Mouse (Mus musculus) gonadal fat pad, adult 2 months (tissue): ENCODE results near the gene Egf. TPM values are rescaled to one million over a fixed set of nuclear protein-coding genes. Genes with fewer than 3 reads are reported as not detected.

Experiments
- DNase-seq: peaks from one replicate; pipeline ENCODE4 v3.0.0-alpha.2; 2012; ENCODE audit warnings: low read depth
- polyA plus RNA-seq: library from polyadenylated mRNA; depleted of rRNA; stranded (reverse); fragments of >200 nt; gene quantifications from 2 replicates; pipeline ENCODE4 v1.2.3, GENCODE M21; 2012

The Egf gene
- polyA plus RNA-seq, 1 experiment: 41.5 TPM

DNA sequence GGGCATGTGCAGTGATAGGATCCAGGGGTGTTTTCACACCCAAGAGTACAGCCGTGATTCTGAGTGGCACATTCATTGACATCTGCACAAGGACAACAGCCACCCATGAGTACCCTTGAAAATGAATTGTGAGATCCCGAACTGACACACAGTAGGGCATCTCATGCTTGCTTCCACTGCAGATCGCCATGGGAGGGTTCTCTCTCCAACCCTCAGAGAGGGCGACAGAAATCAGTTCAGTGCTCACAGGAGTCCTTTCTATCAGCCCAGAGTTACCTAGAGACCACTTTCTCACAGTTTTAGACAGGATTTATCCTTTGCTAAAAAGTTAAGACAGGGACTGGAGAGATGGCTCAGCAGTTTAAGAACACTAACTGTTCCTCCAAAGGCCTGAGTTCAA, 31.8 kb downstream of the Egf start:
- no peak for DNase-seq

DNA sequence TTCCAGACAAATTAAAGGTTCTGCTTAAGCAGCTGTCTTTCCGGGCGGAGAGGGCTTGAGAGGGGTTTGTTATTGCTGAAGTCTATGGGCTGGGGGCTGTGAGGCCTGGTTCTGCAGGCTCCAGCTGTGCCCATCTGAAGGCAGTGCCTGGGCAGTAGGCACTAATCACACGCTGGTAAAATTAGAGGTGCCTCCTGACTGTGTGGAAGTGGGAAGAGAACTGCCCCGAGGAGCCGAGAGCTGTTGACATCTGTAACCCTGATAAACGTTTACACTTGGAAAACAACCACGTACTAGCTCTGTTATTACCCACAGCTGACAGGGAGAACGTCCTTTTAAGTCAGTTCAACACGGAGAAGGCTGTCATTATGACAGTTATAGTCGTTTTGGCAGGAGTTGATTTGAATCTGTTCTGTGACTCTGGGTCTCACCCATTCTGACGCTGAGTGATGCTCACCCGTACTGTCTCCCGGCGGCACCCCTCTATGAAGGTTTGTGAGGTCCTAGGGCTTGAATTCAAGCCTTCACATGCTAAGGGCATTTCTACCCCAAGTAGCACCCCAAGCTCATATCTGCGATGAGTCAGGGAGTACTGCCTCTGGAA, 40.5 kb downstream of the Egf start:
- DNase-seq: no peak

GRCm38 (mm10) chr3:129708157-129708556, 47.0 kb downstream of the Egf start:
- DNase-seq: no peak

GRCm38 (mm10) chr3:129698882-129699281, 56.2 kb downstream of the Egf start:
- DNase-seq: no peak

DNA sequence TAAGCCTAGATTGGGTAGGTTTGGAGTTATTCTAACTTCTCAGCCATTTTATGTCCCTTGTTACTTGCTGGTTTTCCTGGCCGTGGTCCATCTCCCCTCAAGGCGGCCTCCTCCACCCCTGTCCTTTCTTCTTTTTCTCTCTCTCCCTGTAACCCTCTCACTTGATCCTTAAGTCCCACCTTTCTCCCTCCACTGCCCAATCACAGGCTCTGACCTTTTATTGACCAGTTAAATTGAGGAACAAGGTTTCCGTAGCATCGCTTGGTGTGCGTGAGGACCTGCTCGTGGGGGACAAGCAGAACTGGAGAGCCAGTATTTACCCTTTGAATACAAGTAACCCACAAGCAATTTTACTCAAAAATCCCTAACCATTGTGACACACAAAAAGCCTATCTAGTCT, 56.8 kb downstream of the Egf start:
- no peak for DNase-seq

DNA sequence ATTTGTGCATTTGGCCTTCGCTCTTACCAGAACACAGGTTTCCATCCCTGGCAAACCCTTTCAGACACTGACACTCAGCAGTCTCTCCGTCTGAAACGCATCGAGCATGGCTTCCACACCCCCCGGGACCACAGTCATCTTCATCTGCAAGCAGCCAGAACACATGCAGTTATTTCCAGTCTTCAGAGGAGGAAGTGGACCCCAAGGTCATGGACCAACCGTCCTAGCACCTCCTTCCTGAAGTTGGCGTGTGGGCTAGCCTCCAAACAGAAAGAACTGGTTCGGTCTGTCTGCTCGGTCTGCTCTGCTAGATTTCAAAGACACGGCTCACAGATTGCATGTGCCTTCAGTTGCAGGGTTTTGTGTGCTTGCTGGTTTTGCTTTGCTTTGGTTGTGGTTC, 57.4 kb downstream of the Egf start:
- DNase-seq: no peak

DNA sequence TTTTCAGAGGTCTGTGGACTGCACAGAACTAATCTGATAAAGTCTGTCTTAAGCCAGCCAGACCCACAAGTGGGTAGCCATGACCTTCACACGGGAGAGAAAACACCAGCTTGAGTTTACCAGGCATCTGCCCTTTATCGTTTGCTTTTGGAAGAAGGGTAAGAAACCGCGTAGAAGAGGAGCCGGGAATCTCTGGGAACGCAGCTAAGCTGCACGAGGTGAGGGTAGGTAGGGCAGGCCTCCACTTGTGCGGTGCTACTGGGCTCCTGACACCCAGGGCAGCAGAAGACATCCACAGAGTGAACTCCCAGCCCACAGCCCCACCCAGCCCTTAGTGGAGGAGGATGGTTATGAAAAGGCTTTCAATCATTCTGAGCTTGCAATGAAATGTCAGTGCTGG, 59.2 kb downstream of the Egf start:
- DNase-seq: no peak

DNA sequence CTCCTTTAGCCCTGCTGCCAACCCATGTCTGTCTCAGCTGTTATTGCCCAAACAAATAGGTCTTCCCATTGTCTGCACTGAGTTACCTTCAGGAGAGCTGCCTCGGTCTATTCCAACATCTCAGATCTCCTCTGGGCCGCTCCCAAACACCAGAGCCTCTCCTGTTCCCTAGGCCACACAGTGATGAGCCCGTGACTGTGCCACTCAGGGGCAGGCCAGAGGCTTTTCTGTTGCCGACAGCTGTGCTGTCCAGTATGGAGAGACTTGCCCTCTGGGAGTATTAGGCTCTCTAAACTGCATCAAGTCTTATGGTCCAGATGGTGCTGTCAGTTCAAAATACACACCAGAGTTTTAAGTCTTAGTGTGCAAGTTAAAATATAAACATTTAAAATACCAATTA, 61.5 kb downstream of the Egf start:
- no peak for DNase-seq

- no peak for DNase-seq
These were observed 62.3 kb downstream of the Egf start for GRCm38 (mm10) chr3:129692816-129693215.

DNA sequence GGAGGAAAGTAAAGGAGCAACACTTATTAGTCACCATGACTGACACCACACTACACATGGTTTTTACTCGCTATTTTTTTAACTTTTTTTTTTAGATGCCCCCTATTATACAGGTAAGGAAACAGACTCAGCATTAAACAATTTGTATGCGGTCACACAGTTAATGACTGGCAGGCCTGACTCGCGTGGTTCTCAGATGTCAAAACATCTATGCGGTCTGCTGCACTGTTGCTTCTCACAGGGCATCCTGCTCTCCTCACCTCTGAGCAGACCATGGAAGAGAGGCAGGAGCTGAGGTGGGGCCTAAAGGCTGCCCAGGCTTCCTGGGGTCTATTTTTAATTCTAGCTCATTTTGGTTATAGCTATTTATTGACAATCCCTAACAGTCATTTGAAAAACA, 67.7 kb downstream of the Egf start:
- DNase-seq: no peak

DNA sequence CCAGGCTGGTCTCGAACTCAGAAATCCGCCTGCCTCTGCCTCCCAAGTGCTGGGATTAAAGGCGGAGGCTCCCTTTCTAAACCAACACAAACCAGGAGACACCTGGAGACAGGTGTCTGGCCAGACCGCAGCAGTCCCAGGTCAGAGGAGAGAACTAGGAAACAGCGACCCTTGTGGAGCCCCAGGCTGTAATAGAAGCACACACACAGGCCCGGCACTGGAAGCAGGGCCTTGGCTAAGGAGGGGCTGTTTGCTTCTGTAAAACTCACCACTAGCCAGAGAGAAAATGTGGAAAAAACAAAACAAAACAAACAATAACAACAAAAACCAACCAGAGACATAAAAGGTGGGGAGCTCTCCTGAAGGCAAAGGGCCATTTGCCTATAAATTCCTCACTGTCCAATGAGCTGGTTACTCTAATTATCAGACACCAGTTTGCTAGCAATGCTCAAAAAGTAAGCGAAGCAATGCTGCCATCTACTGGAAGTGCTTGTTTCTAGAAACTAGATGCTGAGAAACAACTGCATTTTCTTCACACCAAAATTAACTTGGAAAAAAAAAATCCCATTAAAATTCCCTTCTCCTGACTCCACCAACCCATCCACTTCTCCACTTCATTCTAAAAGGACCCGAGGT, 68.3 kb downstream of the Egf start:
- no peak for DNase-seq

GRCm38 (mm10) chr3:129686196-129686595, 68.9 kb downstream of the Egf start:
- no peak for DNase-seq

DNA sequence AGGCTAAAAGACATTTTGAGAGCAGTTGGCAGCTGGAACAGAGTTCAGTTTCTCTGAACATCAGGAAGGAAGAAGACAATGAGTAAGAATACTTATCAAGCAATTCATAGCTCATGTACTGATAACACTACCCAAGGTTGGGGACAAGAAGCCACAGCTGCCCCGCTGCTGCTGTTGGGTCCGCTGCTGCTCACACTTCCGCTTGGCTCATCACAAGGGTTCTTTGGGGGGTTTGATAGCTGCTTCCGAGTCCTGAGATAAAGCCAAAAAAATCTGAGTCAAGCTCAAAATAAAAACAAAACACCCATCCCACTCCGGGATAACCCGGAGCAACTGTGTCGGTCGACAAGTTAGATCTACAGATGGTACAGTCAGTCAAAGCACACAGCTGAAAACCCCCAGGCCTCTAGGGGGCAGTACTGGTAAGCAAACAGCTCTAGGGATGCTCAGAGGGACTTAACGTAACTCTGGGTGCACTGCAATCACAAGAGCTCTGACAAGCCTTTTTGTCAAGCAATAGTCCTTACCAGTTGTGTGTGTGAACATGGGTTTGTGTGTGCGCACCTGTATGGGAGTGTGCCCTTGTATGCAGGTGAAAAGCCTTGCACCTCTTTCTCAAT, 71.9 kb downstream of the Egf start:
- DNase-seq: no peak

- no peak for DNase-seq
These were observed 72.7 kb downstream of the Egf start for GRCm38 (mm10) chr3:129682389-129682788.

- no peak for DNase-seq
These were observed 73.3 kb downstream of the Egf start for GRCm38 (mm10) chr3:129681841-129682240.

DNA sequence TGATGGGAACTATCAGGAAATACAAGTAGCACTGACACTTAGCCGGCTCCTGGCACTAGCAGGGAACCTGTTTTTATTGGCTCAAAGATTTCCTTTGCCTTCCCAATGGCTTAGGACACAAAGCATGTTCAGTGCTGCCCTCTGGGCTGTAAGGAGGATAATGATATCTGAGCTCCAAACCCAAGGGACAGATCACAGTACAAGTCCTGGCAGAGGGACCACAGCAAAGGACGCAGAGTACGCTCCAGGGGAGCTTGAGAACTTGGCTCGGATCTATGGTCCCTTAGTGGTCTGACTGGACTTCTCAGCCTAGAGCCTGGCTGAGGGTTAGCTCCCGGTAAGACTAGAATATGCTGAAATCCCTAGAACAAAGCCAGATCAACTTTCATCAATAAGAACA, 74.9 kb downstream of the Egf start:
- DNase-seq: peak; percentile 95

- DNase-seq: no peak
These were observed 79.2 kb downstream of the Egf start for GRCm38 (mm10) chr3:129675923-129676322.

GRCm38 (mm10) chr3:129663906-129664305, 91.2 kb downstream of the Egf start:
- DNase-seq: no peak

GRCm38 (mm10) chr3:129658776-129659175, 96.3 kb downstream of the Egf start:
- DNase-seq: no peak

DNA sequence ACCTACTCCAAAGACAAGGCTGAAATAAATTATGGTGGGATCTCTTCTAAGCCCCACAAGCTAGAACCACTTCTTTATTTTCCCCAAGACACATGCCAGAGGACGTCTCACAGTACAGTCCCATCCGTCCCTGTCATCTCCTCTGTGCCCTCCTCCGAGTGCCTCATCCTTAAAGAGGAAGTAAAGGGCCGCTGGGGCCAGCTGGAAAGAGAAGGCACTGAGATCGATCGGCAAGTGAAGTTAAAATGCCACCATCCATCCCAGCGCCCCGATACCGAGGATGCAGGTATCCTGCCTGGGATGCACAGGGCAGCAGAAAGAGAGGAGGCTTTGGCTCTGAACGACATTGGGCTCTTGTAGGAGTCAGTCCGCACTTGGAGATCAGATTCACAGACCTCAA, 97.3 kb downstream of the Egf start:
- no peak for DNase-seq

- DNase-seq: no peak
These were observed 97.9 kb downstream of the Egf start for GRCm38 (mm10) chr3:129657222-129657621.

DNA sequence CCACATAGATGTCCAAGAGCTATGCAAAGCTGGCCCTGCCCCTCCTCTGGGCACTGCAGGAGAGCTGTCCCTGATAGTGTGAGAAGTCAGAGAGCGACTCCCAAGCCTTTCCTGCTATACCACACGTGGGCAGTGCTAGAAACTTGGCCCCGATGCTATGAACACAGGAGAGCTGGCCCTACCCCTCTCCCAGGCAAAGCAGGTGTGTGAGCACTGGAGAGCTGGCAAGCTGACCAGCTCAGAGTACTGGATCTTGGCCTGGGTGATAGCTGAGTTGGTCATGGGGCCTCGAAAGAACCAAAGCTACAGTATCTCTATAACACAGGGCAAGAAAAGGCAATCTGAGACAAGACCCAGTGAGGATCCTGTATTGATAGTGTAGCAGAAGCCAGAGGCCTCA, 98.6 kb downstream of the Egf start:
- DNase-seq: no peak

GRCm38 (mm10) chr3:129652476-129652875, 102.6 kb downstream of the Egf start:
- no peak for DNase-seq

GRCm38 (mm10) chr3:129651765-129652164, 103.4 kb downstream of the Egf start:
- no peak for DNase-seq
